Mouse (Mus musculus) midbrain, embryonic 10.5 days (tissue): ENCODE data around the gene BC035947. TPM values are rescaled to one million over a fixed set of nuclear protein-coding genes. Genes with fewer than 3 reads are reported as not detected.
"Not testable (repeated sequence)": the region's sequence is repeated elsewhere in the genome, so short reads cannot be mapped to it uniquely, and the experiment has no call there.

Experiments used
- DNase-seq: peaks from one replicate; pipeline ENCODE4 v3.0.0-alpha.2; 2017; ENCODE audit warnings: low spot score
- H3K27ac ChIP-seq: fragments of 300-500 bp; sonication (generic); replicated peaks from 2 replicates; pipeline ENCODE4 v1.5.1; 2016; ENCODE audit warnings: mild to moderate bottlenecking
- H3K27me3 ChIP-seq: fragments of 300-500 bp; sonication (generic); 2 replicates; pipeline ENCODE4 v1.6.1; 2016; ENCODE audit warnings: low read depth, mild to moderate bottlenecking; ENCODE audit not compliant: poor library complexity, severe bottlenecking
- H3K36me3 ChIP-seq: fragments of 300-500 bp; sonication (generic); 2 replicates; pipeline ENCODE4 v1.6.1; 2016; ENCODE audit warnings: mild to moderate bottlenecking, moderate library complexity
- H3K4me1 ChIP-seq: fragments of 300-500 bp; sonication (generic); 2 replicates; pipeline ENCODE4 v1.6.1; 2016
- H3K4me3 ChIP-seq: fragments of 300-500 bp; sonication (generic); 2 replicates; pipeline ENCODE4 v1.5.1; 2016; ENCODE audit warnings: mild to moderate bottlenecking, moderate library complexity
- H3K9me3 ChIP-seq: fragments of 300-500 bp; sonication (generic); replicated peaks from 2 replicates; pipeline ENCODE4 v1.6.1; 2016; ENCODE audit warnings: mild to moderate bottlenecking
- whole genome bisulfite sequencing: fragments of 180-500 bp; shearing (Covaris S2); methylation state at CpG from one replicate; pipeline ENCODE4 v1.1.7; 2016; 5-methylcytosine and 5-hydroxymethylcytosine counted together
- polyA plus RNA-seq: library from polyadenylated mRNA; unstranded; fragments of >200 nt; fragmentation: Nextera tagmentation; extraction: Ambion mirVana; gene quantifications from 2 replicates; pipeline ENCODE4 v1.2.1, GENCODE M21; 2016

BC035947 gene
- polyA plus RNA-seq: 0.24 and 0.33 TPM in 2 replicates

DNA sequence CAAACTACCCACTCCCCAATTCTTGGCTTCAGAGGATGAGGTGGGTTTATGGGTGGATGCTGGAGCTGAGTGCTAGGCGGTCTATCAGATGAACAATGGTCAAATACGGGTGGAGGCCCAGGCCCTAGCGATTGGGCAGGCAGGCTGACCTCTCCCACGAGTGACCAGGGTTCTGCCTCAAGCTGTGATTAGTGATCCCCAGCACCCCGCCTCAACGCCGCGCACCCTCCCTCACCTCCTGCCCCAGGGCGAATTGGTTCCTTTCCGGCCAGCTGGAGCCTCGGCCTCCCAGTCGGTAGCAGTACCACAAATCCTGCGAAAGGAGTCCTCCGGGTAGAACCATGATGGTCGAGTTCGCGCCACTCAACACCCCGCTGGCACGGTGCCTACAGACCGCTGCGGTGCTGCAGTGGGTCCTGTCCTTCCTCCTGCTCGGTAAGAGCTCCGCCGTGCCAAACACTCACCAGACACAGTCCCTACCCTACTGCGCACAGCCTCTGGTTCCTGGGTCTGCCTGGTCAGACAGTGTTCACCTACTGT, at the start of gene BC035947:
TSS of gene BC035947 (minus strand) at position 538 of the 540 bp plus-strand sequence.
- Histone ChIP-seq H3K27ac (peak within 1 kb of the TSS; percentile 66), H3K4me3 (peak within 1 kb of the TSS; percentile 52), H3K9me3 (no peaks in the 10 kb centered on the region), H3K27me3 (peaks cover 24% of the 10 kb centered on the region), H3K4me1 (peaks cover 10% of the 10 kb centered on the region), H3K36me3 (no peaks in the 10 kb centered on the region)
- peak; percentile 46 for DNase-seq
- WGBS: 5% methylated on average over 25 of the region's 25 CpGs

DNA sequence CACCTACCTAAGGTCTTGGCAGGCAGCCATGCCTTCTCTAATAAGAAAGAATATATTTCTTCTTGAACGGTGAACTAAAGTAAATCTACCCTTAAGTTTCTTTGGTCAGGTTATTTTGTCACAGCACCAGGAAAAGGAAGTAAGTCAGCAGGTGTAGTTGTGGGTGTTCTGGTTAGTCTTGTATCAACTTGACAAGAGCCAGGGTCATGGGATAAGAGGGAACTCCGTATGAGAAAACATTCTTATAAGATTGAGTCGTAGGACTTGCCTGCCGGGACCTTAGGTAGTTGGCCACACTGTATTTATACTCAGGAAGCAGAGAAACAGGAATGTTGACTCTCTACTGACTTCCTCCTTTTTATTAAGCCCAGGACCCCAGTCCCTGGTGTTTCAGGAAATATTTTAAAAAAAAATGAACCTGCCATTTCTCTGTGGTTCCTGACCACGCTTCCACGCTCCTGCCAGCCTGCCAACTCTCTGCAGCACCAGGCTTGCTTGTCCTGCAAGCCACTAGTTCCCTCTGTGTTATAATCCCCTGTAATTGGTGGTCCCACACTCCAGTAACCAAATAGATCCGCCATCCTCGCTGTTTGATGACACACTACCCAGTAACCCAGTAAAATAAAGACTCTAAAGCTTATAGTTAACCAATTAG, 42.2 kb upstream of the BC035947 start:
- WGBS: 88% methylated on average over 8 of the region's 8 CpGs
- no peaks in the 10 kb centered on the region for H3K9me3 ChIP-seq
- no peaks in the 10 kb centered on the region for H3K4me1 ChIP-seq
- no peak for DNase-seq
- no peaks in the 10 kb centered on the region for H3K27me3 ChIP-seq
- H3K36me3 ChIP-seq: no peaks in the 10 kb centered on the region
- no peak overlapping the region for H3K4me3 ChIP-seq
- no peak overlapping the region for H3K27ac ChIP-seq

DNA sequence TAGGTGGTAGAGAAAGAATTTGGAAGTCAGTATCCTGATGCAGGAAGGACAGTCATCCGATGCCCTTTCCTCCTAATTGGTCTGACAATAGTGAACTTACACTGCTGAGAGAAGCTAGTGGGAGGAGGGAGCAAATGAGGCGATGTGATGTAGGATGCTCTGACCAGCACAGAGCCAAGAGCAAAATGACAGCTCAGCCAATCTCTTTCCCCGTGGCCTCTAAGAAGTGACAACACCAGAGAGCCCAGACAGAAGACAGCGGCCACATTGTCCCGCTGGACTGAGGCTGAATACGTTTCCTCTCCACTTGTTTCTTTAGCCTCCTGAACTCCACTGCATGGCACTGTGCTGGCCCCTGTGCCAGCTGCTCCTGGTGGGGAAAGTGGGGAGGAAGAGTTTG, 37.0 kb upstream of the BC035947 start:
- Histone ChIP-seq H3K4me1 (no peaks in the 10 kb centered on the region), H3K4me3 (no peak overlapping the region), H3K9me3 (no peaks in the 10 kb centered on the region), H3K27ac (no peak overlapping the region), H3K36me3 (no peaks in the 10 kb centered on the region), H3K27me3 (no peaks in the 10 kb centered on the region)
- 63% methylated on average over 6 of the region's 6 CpGs for WGBS
- no peak for DNase-seq

DNA sequence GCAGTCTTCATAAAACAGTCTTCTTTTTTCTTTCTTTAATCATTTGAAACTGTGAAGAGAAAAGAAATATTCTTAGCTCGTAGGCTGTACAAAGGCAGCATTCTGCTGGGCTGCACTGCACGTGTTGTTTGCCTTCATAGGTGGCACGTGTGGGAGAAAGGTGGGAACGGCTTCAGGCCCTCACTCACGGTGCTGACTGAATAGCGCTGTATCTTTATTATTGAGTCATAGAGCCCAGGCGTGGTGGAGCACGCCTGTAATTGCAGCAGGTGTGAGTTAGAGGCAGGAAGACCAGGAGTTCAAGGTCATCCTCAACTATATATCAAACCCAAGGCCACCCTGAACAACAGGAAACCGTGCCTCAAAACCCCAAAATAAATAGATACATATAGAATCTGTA, 34.3 kb upstream of the BC035947 start:
- H3K9me3 ChIP-seq: no peaks in the 10 kb centered on the region
- H3K4me1 ChIP-seq: no peaks in the 10 kb centered on the region
- no peak for DNase-seq
- H3K27ac ChIP-seq: no peak overlapping the region
- H3K27me3 ChIP-seq: no peaks in the 10 kb centered on the region
- 90% methylated on average over 9 of the region's 9 CpGs for WGBS
- no peak overlapping the region for H3K4me3 ChIP-seq
- no peaks in the 10 kb centered on the region for H3K36me3 ChIP-seq

DNA sequence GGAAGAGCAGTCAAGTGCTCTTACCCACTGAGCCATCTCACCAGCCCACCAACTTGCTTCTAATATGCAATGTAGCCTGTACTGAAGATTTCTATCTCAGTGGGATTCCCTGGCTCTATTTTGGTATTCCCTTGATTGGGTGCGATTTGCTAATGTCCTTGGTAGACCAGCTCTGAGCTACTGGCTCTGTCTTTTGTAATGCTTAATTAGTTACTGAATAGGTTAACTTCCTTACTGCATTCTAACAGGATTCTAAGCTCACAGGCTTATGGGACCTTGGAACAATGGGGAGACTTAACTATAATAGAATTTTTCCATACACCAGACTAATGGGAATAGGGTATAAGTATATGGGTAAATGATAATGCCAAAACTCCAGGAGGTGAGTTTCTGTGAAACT, 31.7 kb upstream of the BC035947 start:
- not testable (repeated sequence) for H3K36me3 ChIP-seq, H3K4me1 ChIP-seq, H3K27me3 ChIP-seq, H3K27ac ChIP-seq, DNase-seq, H3K9me3 ChIP-seq, H3K4me3 ChIP-seq
- 89% methylated on average over 1 of the region's 1 CpGs for WGBS

DNA sequence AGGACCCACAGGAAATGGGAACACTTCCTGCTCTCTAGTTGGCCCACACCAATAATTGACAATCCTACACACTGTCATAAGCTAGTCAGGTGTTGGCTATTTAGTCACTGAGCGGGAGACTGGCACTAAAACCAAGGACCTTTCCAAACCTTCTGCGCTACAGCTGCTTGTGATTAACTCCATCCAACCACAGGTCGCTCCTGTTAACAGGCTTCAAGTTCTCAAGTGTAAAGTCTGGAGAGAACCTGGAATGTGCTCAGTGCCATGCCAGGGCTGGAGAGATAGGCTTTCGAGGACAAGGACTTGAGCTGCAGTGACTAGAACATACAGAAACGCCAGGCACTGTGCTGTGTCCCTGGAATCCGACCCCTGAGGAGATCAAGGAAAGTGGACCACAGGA, 27.2 kb upstream of the BC035947 start:
- Histone ChIP-seq H3K4me3 (no peak overlapping the region), H3K4me1 (peaks cover 15% of the 10 kb centered on the region), H3K27ac (no peak overlapping the region), H3K27me3 (no peaks in the 10 kb centered on the region), H3K36me3 (no peaks in the 10 kb centered on the region), H3K9me3 (no peaks in the 10 kb centered on the region)
- WGBS: 73% methylated on average over 6 of the region's 6 CpGs
- no peak for DNase-seq

DNA sequence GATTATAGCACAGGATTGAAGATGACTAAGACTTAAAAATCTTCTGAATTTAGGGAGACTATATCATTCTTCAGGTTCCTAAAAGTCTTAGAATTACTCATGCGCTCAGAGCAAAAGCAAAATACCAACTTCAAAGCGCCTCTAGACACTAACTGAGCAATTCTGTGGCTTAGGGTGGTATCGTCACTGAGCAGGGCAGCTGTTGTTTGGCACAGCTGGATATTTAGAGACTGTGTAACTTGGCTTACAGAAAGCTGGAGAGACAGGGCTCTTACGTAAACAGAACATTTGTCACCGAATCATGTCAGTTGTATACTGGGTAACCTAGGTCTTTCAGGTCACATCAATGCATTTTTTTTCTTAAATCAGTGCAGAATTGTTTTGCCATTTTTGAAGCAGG, 26.4 kb upstream of the BC035947 start:
- WGBS: 55% methylated on average over 5 of the region's 5 CpGs
- H3K4me1 ChIP-seq: peaks cover 15% of the 10 kb centered on the region
- H3K27me3 ChIP-seq: no peaks in the 10 kb centered on the region
- H3K9me3 ChIP-seq: no peaks in the 10 kb centered on the region
- no peak for DNase-seq
- no peak overlapping the region for H3K4me3 ChIP-seq
- no peak overlapping the region for H3K27ac ChIP-seq
- no peaks in the 10 kb centered on the region for H3K36me3 ChIP-seq

DNA sequence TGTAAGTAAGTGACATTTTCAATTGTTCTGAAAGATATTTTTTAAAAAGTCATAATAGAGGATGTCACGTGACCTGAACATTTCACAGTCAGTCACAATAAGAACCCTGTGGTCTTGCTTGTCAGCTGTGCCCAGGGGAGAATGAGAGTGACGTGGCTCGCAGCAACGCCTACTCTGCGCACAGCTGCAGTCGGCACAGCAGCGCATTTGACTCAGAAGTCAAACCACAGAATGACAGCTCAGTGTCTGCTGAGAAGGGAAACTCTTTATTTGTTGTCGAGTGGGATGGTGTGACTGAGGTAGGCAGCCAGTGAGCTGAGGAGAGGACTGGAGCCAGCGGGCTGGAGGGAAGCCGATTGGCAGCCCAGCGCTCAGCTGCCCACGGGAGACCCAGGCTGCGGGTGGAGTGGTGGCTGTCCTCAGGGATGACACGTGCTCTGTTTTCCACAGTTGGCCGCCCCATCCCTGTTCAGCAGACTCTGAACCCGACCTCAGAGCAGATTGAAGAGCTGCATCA, 25.6 kb upstream of the BC035947 start:
- no peaks in the 10 kb centered on the region for H3K27me3 ChIP-seq
- H3K9me3 ChIP-seq: no peaks in the 10 kb centered on the region
- H3K4me3 ChIP-seq: peak overlapping the region; percentile 38
- peak overlapping the region; percentile 69; the same call in 1 of the 2 replicates for H3K27ac ChIP-seq
- H3K36me3 ChIP-seq: no peaks in the 10 kb centered on the region
- DNase-seq: peak; percentile 23
- H3K4me1 ChIP-seq: peaks cover 15% of the 10 kb centered on the region
- WGBS: 37% methylated on average over 16 of the region's 16 CpGs

DNA sequence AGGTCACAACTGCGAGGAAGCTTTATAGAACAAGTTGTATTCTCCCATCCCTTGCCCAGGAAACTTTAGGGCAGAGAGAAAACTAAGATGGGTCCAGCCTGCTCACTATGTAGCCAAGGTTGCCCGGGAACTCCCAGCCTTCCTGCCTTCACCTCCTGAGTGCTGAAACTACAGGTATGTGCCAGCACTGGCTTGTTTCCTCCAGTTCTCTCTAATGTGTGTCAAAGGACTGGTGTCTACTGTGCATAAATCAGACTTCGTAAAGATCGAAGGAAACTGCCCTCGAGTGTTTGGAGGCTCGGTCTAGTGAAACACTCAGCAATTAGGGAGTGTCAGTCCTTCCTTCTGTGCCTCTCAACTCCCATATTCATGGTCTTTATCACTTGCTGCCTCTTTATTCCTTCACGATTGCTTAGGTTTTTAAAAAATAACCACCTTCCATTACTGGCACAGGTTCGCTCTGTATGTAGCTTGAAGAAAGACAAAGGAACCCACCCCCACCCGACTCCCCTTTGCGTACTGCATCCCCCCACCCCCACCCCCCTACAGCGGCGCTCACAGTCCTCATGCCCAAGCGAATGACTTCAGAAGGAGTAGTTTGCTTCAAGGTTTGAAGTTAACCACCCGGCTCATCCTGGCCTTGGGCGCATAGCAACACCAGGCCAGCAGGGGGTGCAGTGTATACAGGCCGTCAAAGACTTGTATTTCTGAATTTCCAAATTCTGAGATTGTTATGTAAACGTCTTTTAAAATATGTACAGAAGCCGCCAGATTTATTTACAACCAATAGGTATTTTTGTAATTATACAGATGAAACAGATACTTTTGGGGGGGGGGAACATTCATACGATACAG, 24.6 kb upstream of the BC035947 start:
- Histone ChIP-seq H3K27ac (no peak overlapping the region), H3K4me3 (no peak overlapping the region), H3K36me3 (no peaks in the 10 kb centered on the region), H3K4me1 (peaks cover 15% of the 10 kb centered on the region), H3K9me3 (no peaks in the 10 kb centered on the region), H3K27me3 (no peaks in the 10 kb centered on the region)
- peak; percentile 56 for DNase-seq
- WGBS: 44% methylated on average over 19 of the region's 19 CpGs

DNA sequence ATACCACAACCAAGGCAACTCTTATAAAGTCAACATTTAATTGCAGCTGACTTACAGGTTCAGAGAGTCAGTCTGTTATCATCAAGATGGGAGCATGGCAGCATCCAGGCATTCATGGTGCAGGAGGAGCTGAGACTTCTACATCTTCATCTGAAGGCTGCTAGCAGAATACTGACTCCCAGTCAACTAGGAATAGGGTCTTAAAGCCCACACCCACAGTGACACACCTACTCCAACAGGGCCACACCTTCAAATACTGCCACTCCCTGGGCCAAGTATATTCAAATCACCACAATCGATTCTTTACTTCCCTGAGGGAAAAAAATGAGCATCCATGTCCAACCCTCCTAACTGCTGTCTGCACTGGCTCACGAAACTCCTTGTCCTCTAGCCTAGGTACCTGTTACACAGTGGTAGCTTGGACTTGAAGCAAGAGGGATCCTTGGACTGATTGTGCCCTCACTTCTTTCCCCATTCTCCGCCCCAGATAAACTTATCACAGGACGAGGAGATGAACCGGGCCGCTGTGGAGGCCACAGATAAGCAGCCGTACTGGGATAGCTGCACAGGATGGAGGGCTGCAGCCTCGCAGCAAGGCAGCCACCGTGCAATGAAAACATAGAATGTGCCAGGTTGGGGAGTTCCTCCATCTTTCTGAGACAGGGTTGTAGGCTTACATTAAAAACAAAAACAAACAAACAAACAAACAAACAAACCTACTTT, 22.6 kb upstream of the BC035947 start:
- peaks cover 15% of the 10 kb centered on the region for H3K4me1 ChIP-seq
- H3K9me3 ChIP-seq: no peaks in the 10 kb centered on the region
- H3K27me3 ChIP-seq: no peaks in the 10 kb centered on the region
- no peaks in the 10 kb centered on the region for H3K36me3 ChIP-seq
- 90% methylated on average over 9 of the region's 9 CpGs for WGBS
- no peak for DNase-seq
- H3K4me3 ChIP-seq: no peak overlapping the region
- H3K27ac ChIP-seq: no peak overlapping the region

DNA sequence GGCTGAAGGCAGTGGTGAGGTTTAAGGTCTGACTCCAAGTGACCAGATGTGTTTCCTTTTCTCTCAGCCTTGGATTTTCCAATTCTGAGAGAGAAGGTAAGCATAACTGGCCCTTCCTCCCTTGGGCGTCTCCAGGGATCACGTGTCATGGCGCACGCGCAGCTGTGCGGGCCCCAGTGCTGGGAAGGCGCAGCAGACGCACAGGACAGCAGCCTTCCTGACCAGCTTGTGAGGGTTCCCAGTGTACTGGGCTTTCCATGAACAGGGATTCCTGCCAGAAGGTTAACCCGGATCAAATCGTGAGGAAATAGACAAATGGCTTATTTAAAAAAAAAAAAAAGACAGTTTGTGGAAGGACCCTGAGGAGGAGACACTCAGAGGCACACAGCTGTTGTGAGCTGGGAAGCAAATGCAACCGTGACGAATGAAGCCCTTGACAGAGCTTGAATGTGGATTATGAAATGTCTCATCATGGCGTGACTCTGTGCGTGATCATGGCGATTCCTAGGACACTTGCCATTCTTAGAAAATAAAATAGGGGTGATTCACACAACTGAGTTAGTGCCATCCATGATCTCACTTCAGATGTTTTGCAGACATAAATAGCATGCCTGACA, 20.3 kb upstream of the BC035947 start:
- H3K4me3 ChIP-seq: no peak overlapping the region
- WGBS: 88% methylated on average over 15 of the region's 15 CpGs
- H3K9me3 ChIP-seq: no peaks in the 10 kb centered on the region
- H3K27ac ChIP-seq: no peak overlapping the region
- no peaks in the 10 kb centered on the region for H3K36me3 ChIP-seq
- peaks cover 4% of the 10 kb centered on the region for H3K4me1 ChIP-seq
- no peak for DNase-seq
- no peaks in the 10 kb centered on the region for H3K27me3 ChIP-seq
